Mouse (Mus musculus) liver, adult 2 months (tissue): Measurements from ENCODE around the gene Lgals8.

ENCODE experiments used
- CTCF ChIP-seq: fragments of 200-500 bp; IDR thresholded peaks from 2 replicates; pipeline ENCODE4 v1.5.1; 2011; ENCODE audit warnings: low read depth, low read length, control low read depth
- POLR2A ChIP-seq: fragments of 200-500 bp; IDR thresholded peaks from 2 replicates; pipeline ENCODE4 v1.6.1; 2011; ENCODE audit warnings: low read length, control low read depth; ENCODE audit not compliant: insufficient read depth; ENCODE audit errors: extremely low read depth

DNA sequence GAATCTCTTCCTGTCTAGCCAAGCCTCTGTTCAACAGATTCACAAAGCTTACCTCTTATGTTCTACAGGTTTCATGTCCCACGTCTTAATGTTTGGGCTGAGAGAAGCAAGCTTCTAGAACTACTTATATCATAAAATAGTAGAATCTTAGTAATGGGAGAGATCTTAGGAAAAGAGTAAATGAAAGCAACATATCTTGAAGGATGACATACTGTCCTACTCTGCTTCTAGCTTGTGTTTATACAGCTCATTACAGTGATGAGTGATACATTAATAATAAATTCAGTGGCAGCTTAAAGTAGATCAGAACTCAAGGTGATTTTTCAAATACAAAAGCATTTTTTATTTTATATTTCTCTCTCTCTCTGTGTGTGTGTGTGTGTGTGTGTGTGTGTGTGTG, at the start of gene Lgals8:
- TF ChIP-seq CTCF (no peak), POLR2A (no peak)
